Mouse (Mus musculus): Measurements from ENCODE around the gene Cdk18. TPM values are rescaled to one million over a fixed set of nuclear protein-coding genes. Genes with fewer than 3 reads are reported as not detected.
A peak's percentile ranks its signal among the peaks of the same experiment; 100 is the strongest.

The Cdk18 gene
- polyA plus RNA-seq (2012; rRNA removed) (1.4 and 1.7 TPM in 2 replicates), polyA plus RNA-seq (2014; fragmentation: Nextera tagmentation; extraction: Ambion mirVana) (0.67 and 1.2 TPM in 2 replicates)

GRCm38 (mm10) chr1:132139416-132139864 lies at the start of gene Cdk18:
TSS of gene Cdk18 (minus strand) at chr1:132139684.
- Histone ChIP-seq H3K27ac (no peak within 1 kb of the TSS), H3K9ac (replicated peaks) (no peak within 1 kb of the TSS), H3K27me3 (ENCODE audit: control insufficient read depth, insufficient read depth, low read length) (peaks cover 9% of the 10 kb centered on the region), H3K9me3 (ENCODE audit: control insufficient read depth, low read length) (no peaks in the 10 kb centered on the region), H3K36me3 (replicated peaks; ENCODE audit: control insufficient read depth, insufficient read depth, low read depth) (no peaks in the 10 kb centered on the region), H3K4me1 (replicated peaks; ENCODE audit: control insufficient read depth in 2 of 2, insufficient read depth in 2 of 2, low read length in 1 of 2) (peaks cover 0 to 2% of the 10 kb centered on the region in 2 experiments; a peak in 1 of 4 replicates), H3K4me2 (ENCODE audit: low read depth) (peak within 1 kb of the TSS; percentile 38), H3K4me3 (ENCODE audit: insufficient read depth in 1 of 2, low read depth in 2 of 2, low read length in 2 of 2) (peak within 1 kb of the TSS; percentile 37 to 61)
- DNase-seq (ENCODE audit: low read depth in 3 of 3, low spot score in 3 of 3) (peak in 2 of 3 experiments; percentile 12 to 20), ATAC-seq (ENCODE audit: insufficient read depth) (peak; percentile 56)
- no peak for TF ChIP-seq CTCF (IDR thresholded peaks at IDR 0.05; ENCODE audit: low read depth)
- TF ChIP-seq EP300 (IDR thresholded peaks at IDR 0.05; ENCODE audit: low read depth), result no peak
- under 1% methylated on average over 30 of the region's 30 CpGs for WGBS (ENCODE audit: insufficient replicate concordance)

GRCm38 (mm10) chr1:132189231-132189630 lies 49.7 kb upstream of the Cdk18 start:
- no peak for DNase-seq (ENCODE audit: low read depth in 3 of 3, low spot score in 3 of 3)
- Histone ChIP-seq H3K4me3 (ENCODE audit: insufficient read depth in 1 of 2, low read depth in 2 of 2, low read length in 2 of 2) (no peak overlapping the region), H3K27ac (no peak overlapping the region), H3K9ac (replicated peaks) (no peak overlapping the region), H3K36me3 (replicated peaks; ENCODE audit: control insufficient read depth, insufficient read depth, low read depth) (no peaks in the 10 kb centered on the region), H3K4me1 (replicated peaks; ENCODE audit: control insufficient read depth in 2 of 2, insufficient read depth in 2 of 2, low read length in 1 of 2) (no peaks in the 10 kb centered on the region), H3K4me2 (ENCODE audit: low read depth) (no peak overlapping the region), H3K27me3 (ENCODE audit: control insufficient read depth, insufficient read depth, low read length) (peaks cover 57% of the 10 kb centered on the region), H3K9me3 (ENCODE audit: control insufficient read depth, low read length) (no peaks in the 10 kb centered on the region)
- ATAC-seq (ENCODE audit: insufficient read depth), result no peak
- TF ChIP-seq CTCF (IDR thresholded peaks at IDR 0.05; ENCODE audit: low read depth) (no peak), EP300 (IDR thresholded peaks at IDR 0.05; ENCODE audit: low read depth) (no peak)
- 28% methylated on average over 4 of the region's 4 CpGs for WGBS (ENCODE audit: insufficient replicate concordance)

GRCm38 (mm10) chr1:132188442-132189066 lies 49.1 kb upstream of the Cdk18 start:
- TF ChIP-seq CTCF (IDR thresholded peaks at IDR 0.05; ENCODE audit: low read depth), result no peak
- no peak for TF ChIP-seq EP300 (IDR thresholded peaks at IDR 0.05; ENCODE audit: low read depth)
- no peak overlapping the region for H3K27ac ChIP-seq
- no peak overlapping the region for H3K9ac ChIP-seq (replicated peaks)
- H3K4me2 ChIP-seq (ENCODE audit: low read depth), result no peak overlapping the region
- no peak for DNase-seq (ENCODE audit: low read depth in 3 of 3, low spot score in 3 of 3)
- 26% methylated on average over 9 of the region's 9 CpGs for WGBS (ENCODE audit: insufficient replicate concordance)
- no peak for ATAC-seq (ENCODE audit: insufficient read depth)
- H3K4me1 ChIP-seq (replicated peaks; ENCODE audit: control insufficient read depth in 2 of 2, insufficient read depth in 2 of 2, low read length in 1 of 2), result no peaks in the 10 kb centered on the region
- no peaks in the 10 kb centered on the region for H3K9me3 ChIP-seq (ENCODE audit: control insufficient read depth, low read length)
- peaks cover 53% of the 10 kb centered on the region for H3K27me3 ChIP-seq (ENCODE audit: control insufficient read depth, insufficient read depth, low read length)
- no peak overlapping the region for H3K4me3 ChIP-seq (ENCODE audit: insufficient read depth in 1 of 2, low read depth in 2 of 2, low read length in 2 of 2)
- no peaks in the 10 kb centered on the region for H3K36me3 ChIP-seq (replicated peaks; ENCODE audit: control insufficient read depth, insufficient read depth, low read depth)

- TF ChIP-seq EP300 (IDR thresholded peaks at IDR 0.05; ENCODE audit: low read depth) (no peak), CTCF (IDR thresholded peaks at IDR 0.05; ENCODE audit: low read depth) (no peak)
- 51% methylated on average over 4 of the region's 4 CpGs for WGBS (ENCODE audit: insufficient replicate concordance)
- no peaks in the 10 kb centered on the region for H3K9me3 ChIP-seq (ENCODE audit: control insufficient read depth, low read length)
- no peak overlapping the region for H3K9ac ChIP-seq (replicated peaks)
- H3K27me3 ChIP-seq (ENCODE audit: control insufficient read depth, insufficient read depth, low read length), result peaks cover 32% of the 10 kb centered on the region
- H3K27ac ChIP-seq, result no peak overlapping the region
- DNase-seq (ENCODE audit: low read depth in 3 of 3, low spot score in 3 of 3) (no peak), ATAC-seq (ENCODE audit: insufficient read depth) (no peak)
- no peaks in the 10 kb centered on the region for H3K36me3 ChIP-seq (replicated peaks; ENCODE audit: control insufficient read depth, insufficient read depth, low read depth)
- H3K4me2 ChIP-seq (ENCODE audit: low read depth), result no peak overlapping the region
- no peaks in the 10 kb centered on the region for H3K4me1 ChIP-seq (replicated peaks; ENCODE audit: control insufficient read depth in 2 of 2, insufficient read depth in 2 of 2, low read length in 1 of 2)
- no peak overlapping the region for H3K4me3 ChIP-seq (ENCODE audit: insufficient read depth in 1 of 2, low read depth in 2 of 2, low read length in 2 of 2)
These were observed 46.8 kb upstream of the Cdk18 start for GRCm38 (mm10) chr1:132186303-132186702.

- no peaks in the 10 kb centered on the region for H3K9me3 ChIP-seq (ENCODE audit: control insufficient read depth, low read length)
- no peak for DNase-seq (ENCODE audit: low read depth in 3 of 3, low spot score in 3 of 3)
- 22% methylated on average over 1 of the region's 2 CpGs for WGBS (ENCODE audit: insufficient replicate concordance)
- TF ChIP-seq CTCF (IDR thresholded peaks at IDR 0.05; ENCODE audit: low read depth) (no peak), EP300 (IDR thresholded peaks at IDR 0.05; ENCODE audit: low read depth) (no peak)
- H3K27ac ChIP-seq, result no peak overlapping the region
- no peak overlapping the region for H3K9ac ChIP-seq (replicated peaks)
- no peak for ATAC-seq (ENCODE audit: insufficient read depth)
- no peak overlapping the region for H3K4me3 ChIP-seq (ENCODE audit: insufficient read depth in 1 of 2, low read depth in 2 of 2, low read length in 2 of 2)
- H3K4me2 ChIP-seq (ENCODE audit: low read depth), result no peak overlapping the region
- H3K36me3 ChIP-seq (replicated peaks; ENCODE audit: control insufficient read depth, insufficient read depth, low read depth), result no peaks in the 10 kb centered on the region
- H3K27me3 ChIP-seq (ENCODE audit: control insufficient read depth, insufficient read depth, low read length), result peaks cover 3% of the 10 kb centered on the region; the same call in 1 of the 2 replicates
- H3K4me1 ChIP-seq (replicated peaks; ENCODE audit: control insufficient read depth in 2 of 2, insufficient read depth in 2 of 2, low read length in 1 of 2), result peaks cover 0 to 3% of the 10 kb centered on the region in 2 experiments; a peak in 2 of 4 replicates
These were observed 32.1 kb upstream of the Cdk18 start for GRCm38 (mm10) chr1:132171619-132172018.
